Mouse (Mus musculus): Measurements from ENCODE around the gene Gdf3.
A peak's percentile ranks its signal among the peaks of the same experiment; 100 is the strongest.
"Not testable (repeated sequence)": the region's sequence is repeated elsewhere in the genome, so short reads cannot be mapped to it uniquely, and the experiment has no call there.

Gdf3 gene

GRCm38 (mm10) chr6:122609771-122610170 is at the start of gene Gdf3:
Gene Gdf3, minus strand, starts transcription at chr6:122610087.
- no peak for DNase-seq

- no peak for DNase-seq
Observed at GRCm38 (mm10) chr6:122659567-122659966, 49.7 kb upstream of the Gdf3 start.

GRCm38 (mm10) chr6:122657630-122658029 is 47.7 kb upstream of the Gdf3 start:
- no peak for DNase-seq

- DNase-seq, result no peak
Observed at GRCm38 (mm10) chr6:122654301-122654700, 44.4 kb upstream of the Gdf3 start.

- DNase-seq, result no peak
Observed at GRCm38 (mm10) chr6:122650398-122650980, 40.6 kb upstream of the Gdf3 start.

- DNase-seq, result no peak
Observed at GRCm38 (mm10) chr6:122649903-122650302, 40.0 kb upstream of the Gdf3 start.

GRCm38 (mm10) chr6:122644196-122644595 is 34.3 kb upstream of the Gdf3 start:
- not testable (repeated sequence) for DNase-seq

- not testable (repeated sequence) for DNase-seq
Observed at GRCm38 (mm10) chr6:122637566-122637965, 27.7 kb upstream of the Gdf3 start.

- DNase-seq, result no peak
Observed at GRCm38 (mm10) chr6:122636666-122637065, 26.8 kb upstream of the Gdf3 start.

GRCm38 (mm10) chr6:122635315-122635714 is 25.4 kb upstream of the Gdf3 start:
- no peak for DNase-seq

GRCm38 (mm10) chr6:122633411-122633810 is 23.5 kb upstream of the Gdf3 start:
- DNase-seq, result peak; percentile 32

GRCm38 (mm10) chr6:122627469-122628108 is 17.7 kb upstream of the Gdf3 start:
- DNase-seq, result no peak

- no peak for DNase-seq
Observed at GRCm38 (mm10) chr6:122626110-122626509, 16.2 kb upstream of the Gdf3 start, which contains the start of gene Dppa3. Gene Dppa3, plus strand, starts transcription at chr6:122626410.

GRCm38 (mm10) chr6:122625156-122625555 is 15.3 kb upstream of the Gdf3 start:
- no peak for DNase-seq

GRCm38 (mm10) chr6:122624480-122624879 is 14.6 kb upstream of the Gdf3 start:
- DNase-seq, result no peak

GRCm38 (mm10) chr6:122621066-122621465 is 11.2 kb upstream of the Gdf3 start:
- DNase-seq, result no peak

- DNase-seq, result no peak
Observed at GRCm38 (mm10) chr6:122616022-122616421, 6.1 kb upstream of the Gdf3 start.

- DNase-seq, result peak; percentile 45
Observed at GRCm38 (mm10) chr6:122614047-122614446, 4.2 kb upstream of the Gdf3 start.

GRCm38 (mm10) chr6:122612426-122612825 is 2.5 kb upstream of the Gdf3 start:
- no peak for DNase-seq

GRCm38 (mm10) chr6:122609377-122609728 is 534 bp downstream of the Gdf3 start:
- DNase-seq, result no peak

GRCm38 (mm10) chr6:122608434-122609376 is 1.2 kb downstream of the Gdf3 start:
- DNase-seq, result no peak

GRCm38 (mm10) chr6:122607700-122608099 is 2.2 kb downstream of the Gdf3 start:
- no peak for DNase-seq

GRCm38 (mm10) chr6:122606661-122607060 is 3.2 kb downstream of the Gdf3 start:
- DNase-seq, result no peak

- DNase-seq, result peak; percentile 33
Observed at GRCm38 (mm10) chr6:122605483-122605882, 4.4 kb downstream of the Gdf3 start.

All from thymus, postnatal 14 days (tissue).